Mouse (Mus musculus) embryonic facial prominence, embryonic 15.5 days (tissue): Measurements from ENCODE around the gene Serpina16. TPM values are rescaled to one million over a fixed set of nuclear protein-coding genes. Genes with fewer than 3 reads are reported as not detected.
A peak's percentile ranks its signal among the peaks of the same experiment; 100 is the strongest.

Experiments
- ATAC-seq: fragments of 200-750 bp; cut with Nextera tagmentation; 2 replicates; pipeline ENCODE4 v1.8.0; 2017; ENCODE audit warnings: low read depth, moderate TSS enrichment; ENCODE audit not compliant: insufficient number of reproducible peaks, low FRiP score, low TSS enrichment
- H3K27ac ChIP-seq: fragments of 300-500 bp; sonication (generic); replicated peaks from 2 replicates; pipeline ENCODE4 v1.5.1; 2015; ENCODE audit warnings: mild to moderate bottlenecking, inconsistent platforms
- H3K27me3 ChIP-seq: fragments of 300-500 bp; sonication (generic); 2 replicates; pipeline ENCODE4 v1.6.1; 2015; ENCODE audit warnings: inconsistent platforms
- H3K36me3 ChIP-seq: fragments of 300-500 bp; sonication (generic); 2 replicates; pipeline ENCODE4 v1.6.1; 2015; ENCODE audit warnings: mild to moderate bottlenecking, inconsistent platforms
- H3K4me1 ChIP-seq: fragments of 300-500 bp; sonication (generic); 2 replicates; pipeline ENCODE4 v1.6.1; 2015; ENCODE audit warnings: inconsistent platforms
- H3K4me2 ChIP-seq: fragments of 300-500 bp; sonication (generic); replicated peaks from 2 replicates; pipeline ENCODE4 v1.6.1; 2015; ENCODE audit warnings: mild to moderate bottlenecking, inconsistent platforms
- H3K4me3 ChIP-seq: fragments of 300-500 bp; sonication (generic); replicated peaks from 2 replicates; pipeline ENCODE4 v1.5.1; 2015; ENCODE audit warnings: mild to moderate bottlenecking, inconsistent platforms
- H3K9ac ChIP-seq: fragments of 300-500 bp; sonication (generic); 2 replicates; pipeline ENCODE4 v1.6.1; 2015; ENCODE audit warnings: inconsistent platforms
- H3K9me3 ChIP-seq: fragments of 300-500 bp; sonication (generic); replicated peaks from 2 replicates; pipeline ENCODE4 v1.6.1; 2016; ENCODE audit warnings: inconsistent platforms
- WGBS: fragments of 180-500 bp; shearing (Covaris S2); methylation state at CpG from one replicate; pipeline ENCODE4 v1.1.7; 2015; 5-methylcytosine and 5-hydroxymethylcytosine counted together
- polyA plus RNA-seq: library from polyadenylated mRNA; unstranded; fragments of >200 nt; fragmentation: Nextera tagmentation; extraction: Ambion mirVana; gene quantifications from 2 replicates; pipeline ENCODE4 v1.2.1, GENCODE M21; 2015

Gene Serpina16
- polyA plus RNA-seq, 1 experiment from 2014 or later: not detected

DNA sequence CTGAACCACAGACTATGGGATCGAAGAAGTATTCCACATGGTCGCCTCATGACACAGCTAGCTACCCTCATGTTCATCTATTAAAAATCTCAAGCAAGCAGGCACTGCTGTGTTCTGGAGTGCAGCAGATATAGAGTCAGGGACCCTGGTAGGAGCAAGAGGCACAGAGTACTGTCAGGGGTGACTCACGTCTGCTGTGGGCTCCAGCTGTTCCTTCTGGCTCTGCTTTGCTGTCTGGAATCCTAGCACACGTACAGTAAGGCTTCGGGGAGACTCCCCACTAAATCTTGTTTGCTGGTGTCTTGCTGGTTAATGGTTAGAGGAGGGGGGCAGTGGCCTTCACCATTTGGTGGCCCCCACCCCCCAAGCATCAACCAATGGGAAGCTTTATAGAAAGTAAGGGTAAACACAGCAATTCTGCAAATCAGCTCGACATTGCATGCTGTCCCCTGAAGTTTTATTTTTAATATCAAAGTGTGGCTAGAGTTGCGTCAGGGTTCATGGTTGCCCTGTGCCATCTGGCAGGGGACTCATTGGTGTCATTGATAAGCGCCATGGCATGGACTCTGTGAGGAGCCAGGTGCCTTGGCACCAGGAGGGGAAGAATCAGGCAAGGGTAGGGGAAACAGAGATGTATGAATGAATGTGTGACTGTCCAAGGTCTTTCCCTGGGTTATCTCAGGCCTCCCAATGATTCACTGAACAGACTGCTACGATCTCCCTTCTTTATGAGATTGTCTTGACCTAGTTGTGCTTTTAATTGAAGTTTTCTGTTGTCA lies 18.9 kb downstream of the Serpina16 start, which contains the start of gene Serpina6:
Gene Serpina6, minus strand, starts transcription at position 365 of the 779 bp plus-strand sequence.
- Histone ChIP-seq H3K27me3 (no peaks in the 10 kb centered on the region), H3K4me1 (no peaks in the 10 kb centered on the region), H3K9me3 (no peaks in the 10 kb centered on the region), H3K9ac (no peak within 1 kb of the TSS), H3K27ac (no peak within 1 kb of the TSS), H3K36me3 (no peaks in the 10 kb centered on the region), H3K4me2 (no peak within 1 kb of the TSS), H3K4me3 (no peak within 1 kb of the TSS)
- no peak for ATAC-seq
- WGBS: 65% methylated on average over 9 of the region's 9 CpGs

DNA sequence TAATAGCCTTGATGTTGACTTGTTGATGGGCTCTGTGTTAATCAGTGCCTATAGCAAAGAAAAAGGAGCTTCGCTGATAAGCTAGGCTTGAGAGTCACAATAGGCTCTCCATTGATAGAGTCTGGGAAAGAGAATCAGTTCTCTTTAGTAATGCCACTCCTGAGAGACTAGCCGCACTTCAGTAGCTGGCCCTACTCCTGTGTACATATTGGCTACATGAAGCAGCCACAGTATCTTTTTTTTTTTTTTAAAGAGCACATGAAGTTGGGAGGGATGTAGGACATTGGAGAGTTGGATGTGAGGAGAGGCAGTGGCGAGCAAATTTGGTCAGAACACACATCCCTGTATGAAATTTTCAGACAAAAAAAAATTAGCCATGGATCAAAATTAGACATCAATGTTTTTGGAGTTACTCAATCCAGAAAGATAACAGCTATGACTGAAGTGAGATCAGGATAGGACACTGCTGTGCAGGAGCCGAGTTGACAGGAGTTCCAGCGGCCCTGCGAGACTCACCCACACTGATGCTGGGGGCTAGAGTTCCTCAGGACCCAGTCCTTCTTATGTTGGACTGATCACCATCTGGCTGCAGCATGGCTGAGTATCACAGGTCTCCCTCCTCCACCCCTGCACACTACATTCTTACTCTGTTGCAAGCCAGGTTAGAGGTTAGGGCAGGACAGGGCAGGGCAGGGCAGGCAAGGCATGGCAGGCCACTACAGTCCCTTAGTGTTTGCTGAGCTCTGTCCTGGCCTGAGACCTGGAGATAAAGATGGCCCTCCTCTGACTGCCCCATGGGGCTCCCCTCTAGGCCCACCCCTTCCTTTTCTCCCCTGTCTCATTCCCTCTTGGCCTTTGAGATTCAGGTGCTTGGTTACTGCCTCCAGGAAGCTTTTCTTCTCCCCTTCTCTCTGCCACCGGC lies 20.6 kb downstream of the Serpina16 start:
- ATAC-seq: no peak
- WGBS: 81% methylated on average over 7 of the region's 7 CpGs

GRCm38 (mm10) chr12:103653836-103654235 lies 22.1 kb downstream of the Serpina16 start:
- no peak overlapping the region for H3K9ac ChIP-seq
- no peaks in the 10 kb centered on the region for H3K27me3 ChIP-seq
- WGBS: 97% methylated on average over 2 of the region's 2 CpGs
- ATAC-seq: no peak
- H3K4me1 ChIP-seq: no peaks in the 10 kb centered on the region
- H3K36me3 ChIP-seq: no peaks in the 10 kb centered on the region
- no peak overlapping the region for H3K4me2 ChIP-seq
- no peaks in the 10 kb centered on the region for H3K9me3 ChIP-seq
- no peak overlapping the region for H3K4me3 ChIP-seq
- H3K27ac ChIP-seq: no peak overlapping the region

More for the DNA sequence above, 20.6 kb downstream of the Serpina16 start:
- Histone ChIP-seq H3K4me3 (no peak overlapping the region), H3K9ac (no peak overlapping the region), H3K36me3 (no peaks in the 10 kb centered on the region), H3K27me3 (no peaks in the 10 kb centered on the region), H3K27ac (no peak overlapping the region), H3K4me2 (no peak overlapping the region), H3K9me3 (no peaks in the 10 kb centered on the region), H3K4me1 (no peaks in the 10 kb centered on the region)

- Histone ChIP-seq H3K9ac (no peak overlapping the region), H3K4me3 (no peak overlapping the region), H3K36me3 (no peaks in the 10 kb centered on the region), H3K4me1 (peaks cover 8% of the 10 kb centered on the region; the same call in 1 of the 2 replicates), H3K27me3 (no peaks in the 10 kb centered on the region), H3K27ac (no peak overlapping the region), H3K4me2 (no peak overlapping the region), H3K9me3 (no peaks in the 10 kb centered on the region)
- 73% methylated on average over 2 of the region's 2 CpGs for WGBS
- ATAC-seq: no peak
Measured at GRCm38 (mm10) chr12:103646314-103646713, 29.6 kb downstream of the Serpina16 start.

- ATAC-seq: no peak
- H3K4me2 ChIP-seq: no peak overlapping the region
- H3K9ac ChIP-seq: no peak overlapping the region
- no peaks in the 10 kb centered on the region for H3K36me3 ChIP-seq
- peak overlapping the region; percentile 89 for H3K27ac ChIP-seq
- H3K9me3 ChIP-seq: no peaks in the 10 kb centered on the region
- peaks cover 8% of the 10 kb centered on the region; the same call in 1 of the 2 replicates for H3K4me1 ChIP-seq
- no peaks in the 10 kb centered on the region for H3K27me3 ChIP-seq
- 8% methylated on average over 5 of the region's 5 CpGs for WGBS
- H3K4me3 ChIP-seq: no peak overlapping the region
Measured at GRCm38 (mm10) chr12:103644601-103645000, 31.3 kb downstream of the Serpina16 start.

- no peak overlapping the region for H3K4me2 ChIP-seq
- 70% methylated on average over 3 of the region's 3 CpGs for WGBS
Measured at GRCm38 (mm10) chr12:103643818-103644217, 32.1 kb downstream of the Serpina16 start.

DNA sequence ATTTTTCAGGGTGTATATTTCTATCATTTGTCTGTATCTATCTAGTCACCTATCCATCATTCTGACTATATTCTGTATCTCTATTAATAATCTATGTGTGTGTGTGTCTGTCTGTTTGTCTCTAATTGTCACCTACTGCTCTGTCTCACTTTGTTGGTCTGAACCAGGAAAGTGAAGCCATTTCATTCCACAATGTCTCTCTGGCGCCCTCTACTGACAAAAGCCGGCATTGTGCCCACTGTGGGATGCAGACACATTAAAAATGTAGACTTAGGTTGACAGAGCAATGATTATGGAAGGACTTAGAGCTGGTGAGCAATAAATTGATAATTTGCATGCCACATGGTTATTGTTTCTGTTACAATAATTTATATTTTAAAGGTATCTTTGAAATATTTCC lies 32.6 kb downstream of the Serpina16 start:
- no peak overlapping the region for H3K4me3 ChIP-seq
- H3K4me2 ChIP-seq: no peak overlapping the region
- H3K36me3 ChIP-seq: no peaks in the 10 kb centered on the region
- H3K9me3 ChIP-seq: no peaks in the 10 kb centered on the region
- no peak for ATAC-seq
- H3K27me3 ChIP-seq: no peaks in the 10 kb centered on the region
- H3K27ac ChIP-seq: no peak overlapping the region
- WGBS: 3% methylated on average over 2 of the region's 2 CpGs
- no peak overlapping the region for H3K9ac ChIP-seq
- H3K4me1 ChIP-seq: peaks cover 8% of the 10 kb centered on the region; the same call in 1 of the 2 replicates

More at GRCm38 (mm10) chr12:103643818-103644217, 32.1 kb downstream of the Serpina16 start:
- no peaks in the 10 kb centered on the region for H3K9me3 ChIP-seq
- no peak for ATAC-seq
- H3K4me1 ChIP-seq: peaks cover 8% of the 10 kb centered on the region; the same call in 1 of the 2 replicates
- H3K9ac ChIP-seq: no peak overlapping the region
- no peaks in the 10 kb centered on the region for H3K27me3 ChIP-seq
- H3K4me3 ChIP-seq: no peak overlapping the region
- H3K36me3 ChIP-seq: no peaks in the 10 kb centered on the region
- peak overlapping the region; percentile 89; the same call in 1 of the 2 replicates for H3K27ac ChIP-seq

GRCm38 (mm10) chr12:103635846-103636245 lies 40.1 kb downstream of the Serpina16 start:
- WGBS: 74% methylated on average over 2 of the region's 2 CpGs
- Histone ChIP-seq H3K9me3 (no peaks in the 10 kb centered on the region), H3K27me3 (no peaks in the 10 kb centered on the region), H3K27ac (no peak overlapping the region), H3K36me3 (no peaks in the 10 kb centered on the region), H3K4me1 (no peaks in the 10 kb centered on the region), H3K4me3 (no peak overlapping the region), H3K9ac (no peak overlapping the region), H3K4me2 (no peak overlapping the region)
- no peak for ATAC-seq

GRCm38 (mm10) chr12:103634430-103634829 lies 41.5 kb downstream of the Serpina16 start:
- WGBS: 73% methylated on average over 2 of the region's 2 CpGs
- no peaks in the 10 kb centered on the region for H3K27me3 ChIP-seq
- H3K27ac ChIP-seq: no peak overlapping the region
- H3K9ac ChIP-seq: no peak overlapping the region
- H3K4me1 ChIP-seq: no peaks in the 10 kb centered on the region
- H3K4me2 ChIP-seq: no peak overlapping the region
- no peak overlapping the region for H3K4me3 ChIP-seq
- no peaks in the 10 kb centered on the region for H3K36me3 ChIP-seq
- H3K9me3 ChIP-seq: no peaks in the 10 kb centered on the region
- no peak for ATAC-seq

GRCm38 (mm10) chr12:103631203-103631612 lies 44.7 kb downstream of the Serpina16 start, which contains the start of gene Serpina10:
TSS of gene Serpina10 (minus strand) at chr12:103631444.
- H3K27ac ChIP-seq: no peak within 1 kb of the TSS
- H3K4me2 ChIP-seq: no peak within 1 kb of the TSS
- no peak for ATAC-seq
- no peak within 1 kb of the TSS for H3K4me3 ChIP-seq
- H3K9ac ChIP-seq: no peak within 1 kb of the TSS
- H3K9me3 ChIP-seq: no peaks in the 10 kb centered on the region
- no peaks in the 10 kb centered on the region for H3K27me3 ChIP-seq
- no peaks in the 10 kb centered on the region for H3K4me1 ChIP-seq
- no peaks in the 10 kb centered on the region for H3K36me3 ChIP-seq
- WGBS: 81% methylated on average over 3 of the region's 3 CpGs
